Mouse (Mus musculus) c-Kit-positive CD71-positive TER-119-positive erythroid progenitor cells, embryonic 14.5 days (primary cell): ENCODE data around the gene Lrrc4.
A peak's percentile ranks its signal among the peaks of the same experiment; 100 is the strongest.

Experiments
- DNase-seq: peaks from one replicate; pipeline ENCODE4 v3.0.0-alpha.2; 2013; ENCODE audit warnings: low spot score

Lrrc4 gene

GRCm38 (mm10) chr6:28667586-28667985 is 164.0 kb downstream of the Lrrc4 start:
- no peak for DNase-seq

- no peak for DNase-seq
Measured at GRCm38 (mm10) chr6:28664716-28665115, 166.8 kb downstream of the Lrrc4 start.

- DNase-seq, result no peak
Measured at GRCm38 (mm10) chr6:28663670-28664069, 167.9 kb downstream of the Lrrc4 start.

- DNase-seq, result no peak
Measured at GRCm38 (mm10) chr6:28663004-28663403, 168.5 kb downstream of the Lrrc4 start.

GRCm38 (mm10) chr6:28656511-28656910 is 175.0 kb downstream of the Lrrc4 start:
- DNase-seq, result no peak

GRCm38 (mm10) chr6:28645231-28645630 is 186.3 kb downstream of the Lrrc4 start:
- DNase-seq, result no peak

GRCm38 (mm10) chr6:28642909-28643308 is 188.6 kb downstream of the Lrrc4 start:
- no peak for DNase-seq

GRCm38 (mm10) chr6:28640088-28640487 is 191.5 kb downstream of the Lrrc4 start:
- no peak for DNase-seq

- DNase-seq, result no peak
Measured at GRCm38 (mm10) chr6:28635531-28636348, 195.8 kb downstream of the Lrrc4 start.

GRCm38 (mm10) chr6:28635092-28635491 is 196.5 kb downstream of the Lrrc4 start:
- no peak for DNase-seq

- DNase-seq, result no peak
Measured at GRCm38 (mm10) chr6:28633656-28634055, 197.9 kb downstream of the Lrrc4 start.

GRCm38 (mm10) chr6:28633120-28633519 is 198.4 kb downstream of the Lrrc4 start:
- no peak for DNase-seq

GRCm38 (mm10) chr6:28630926-28631325 is 200.6 kb downstream of the Lrrc4 start:
- no peak for DNase-seq

GRCm38 (mm10) chr6:28629866-28630265 is 201.7 kb downstream of the Lrrc4 start:
- no peak for DNase-seq

GRCm38 (mm10) chr6:28628408-28628807 is 203.1 kb downstream of the Lrrc4 start:
- DNase-seq, result peak; percentile 65

- DNase-seq, result no peak
Measured at GRCm38 (mm10) chr6:28622963-28623362, 208.6 kb downstream of the Lrrc4 start.

GRCm38 (mm10) chr6:28622522-28622921 is 209.0 kb downstream of the Lrrc4 start:
- DNase-seq, result peak; percentile 64

GRCm38 (mm10) chr6:28621961-28622360 is 209.6 kb downstream of the Lrrc4 start:
- peak; percentile 59 for DNase-seq

- no peak for DNase-seq
Measured at GRCm38 (mm10) chr6:28621431-28621830, 210.1 kb downstream of the Lrrc4 start.

- no peak for DNase-seq
Measured at GRCm38 (mm10) chr6:28618751-28619153, 212.8 kb downstream of the Lrrc4 start.

GRCm38 (mm10) chr6:28618299-28618698 is 213.2 kb downstream of the Lrrc4 start:
- no peak for DNase-seq

GRCm38 (mm10) chr6:28615966-28616365 is 215.6 kb downstream of the Lrrc4 start:
- no peak for DNase-seq

- no peak for DNase-seq
Measured at GRCm38 (mm10) chr6:28615408-28615807, 216.1 kb downstream of the Lrrc4 start.

- DNase-seq, result no peak
Measured at GRCm38 (mm10) chr6:28614856-28615255, 216.7 kb downstream of the Lrrc4 start.
